Mouse (Mus musculus) midbrain, embryonic 12.5 days (tissue): ENCODE measurements around the gene Topbp1. TPM values are rescaled to one million over a fixed set of nuclear protein-coding genes. Genes with fewer than 3 reads are reported as not detected.

Experiments used
- ATAC-seq: fragments of 200-750 bp; cut with Nextera tagmentation; 2 replicates; pipeline ENCODE4 v1.8.0; 2017; ENCODE audit warnings: low read depth, moderate TSS enrichment, moderate library complexity; ENCODE audit not compliant: low FRiP score
- H3K27ac ChIP-seq: fragments of 300-500 bp; sonication (generic); replicated peaks from 2 replicates; pipeline ENCODE4 v1.5.1; 2016; ENCODE audit warnings: mild to moderate bottlenecking
- H3K27me3 ChIP-seq: fragments of 300-500 bp; sonication (generic); 2 replicates; pipeline ENCODE4 v1.6.1; 2016; ENCODE audit warnings: mild to moderate bottlenecking
- H3K36me3 ChIP-seq: fragments of 300-500 bp; sonication (generic); 2 replicates; pipeline ENCODE4 v1.6.1; 2016
- H3K4me1 ChIP-seq: fragments of 300-500 bp; sonication (generic); 2 replicates; pipeline ENCODE4 v1.6.1; 2016
- H3K4me2 ChIP-seq: fragments of 300-500 bp; sonication (generic); replicated peaks from 2 replicates; pipeline ENCODE4 v1.6.1; 2016; ENCODE audit warnings: mild to moderate bottlenecking, moderate library complexity
- H3K4me3 ChIP-seq: fragments of 300-500 bp; sonication (generic); 2 replicates; pipeline ENCODE4 v1.5.1; 2016; ENCODE audit warnings: mild to moderate bottlenecking
- H3K9ac ChIP-seq: fragments of 300-500 bp; sonication (generic); replicated peaks from 2 replicates; pipeline ENCODE4 v1.6.1; 2016; ENCODE audit warnings: mild to moderate bottlenecking, moderate library complexity
- H3K9me3 ChIP-seq: fragments of 300-500 bp; sonication (generic); 2 replicates; pipeline ENCODE4 v1.6.1; 2016; ENCODE audit warnings: mild to moderate bottlenecking
- WGBS: fragments of 180-500 bp; shearing (Covaris S2); methylation state at CpG from one replicate; pipeline ENCODE4 v1.1.7; 2016; 5-methylcytosine and 5-hydroxymethylcytosine counted together
- polyA plus RNA-seq: library from polyadenylated mRNA; unstranded; fragments of >200 nt; fragmentation: Nextera tagmentation; extraction: Ambion mirVana; gene quantifications from 2 replicates; pipeline ENCODE4 v1.2.1, GENCODE M21; 2016

The Topbp1 gene
- polyA plus RNA-seq, 1 experiment from 2014 or later = 77.6 TPM

DNA sequence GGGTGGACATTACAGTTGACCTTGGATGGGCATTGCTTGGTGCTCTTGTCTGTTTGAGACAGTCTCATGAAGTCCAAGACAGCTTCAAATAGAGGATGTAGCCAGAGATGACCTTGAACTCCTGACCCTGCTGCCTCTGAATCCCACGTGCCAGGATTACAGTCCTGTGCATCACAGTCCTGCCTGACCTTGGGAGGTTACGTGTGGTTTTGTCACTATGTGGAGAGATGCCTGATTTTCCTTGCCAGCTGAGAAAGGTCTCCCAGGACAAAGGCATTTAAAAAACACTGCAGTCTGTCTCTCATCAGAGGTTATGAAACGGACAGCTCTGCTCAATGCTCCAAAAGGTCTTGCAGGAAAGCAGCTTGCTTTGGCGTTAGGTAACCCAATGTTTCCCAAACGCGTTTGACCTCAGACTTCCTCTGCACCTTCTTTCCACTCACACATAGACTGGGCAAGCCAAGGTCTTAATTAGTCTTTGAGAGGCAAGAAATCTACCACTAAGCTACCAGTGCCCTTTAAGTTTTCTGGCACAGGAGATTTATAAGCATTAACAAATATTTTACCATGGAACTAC lies 86.9 kb downstream of the Topbp1 start:
- Histone ChIP-seq H3K4me1 (0 out of 2 replicates have a peak, but pooled peaks cover 4% of the 10 kb centered on the region), H3K27me3 (no peaks in the 10 kb centered on the region), H3K4me2 (no peak overlapping the region), H3K9ac (no peak overlapping the region), H3K4me3 (no peak overlapping the region), H3K27ac (no peak overlapping the region), H3K36me3 (no peaks in the 10 kb centered on the region), H3K9me3 (no peaks in the 10 kb centered on the region)
- ATAC-seq = no peak
- 76% methylated on average over 6 of the region's 6 CpGs for WGBS

- no peaks in the 10 kb centered on the region for H3K4me1 ChIP-seq
- H3K27me3 ChIP-seq = no peaks in the 10 kb centered on the region
- no peaks in the 10 kb centered on the region for H3K9me3 ChIP-seq
- H3K9ac ChIP-seq = no peak overlapping the region
- H3K27ac ChIP-seq = no peak overlapping the region
- no peaks in the 10 kb centered on the region for H3K36me3 ChIP-seq
- H3K4me3 ChIP-seq = no peak overlapping the region
- no peak for ATAC-seq
- H3K4me2 ChIP-seq = no peak overlapping the region
- WGBS = 91% methylated on average over 11 of the region's 11 CpGs
Observed at GRCm38 (mm10) chr9:103393256-103393655, 88.2 kb downstream of the Topbp1 start.

DNA sequence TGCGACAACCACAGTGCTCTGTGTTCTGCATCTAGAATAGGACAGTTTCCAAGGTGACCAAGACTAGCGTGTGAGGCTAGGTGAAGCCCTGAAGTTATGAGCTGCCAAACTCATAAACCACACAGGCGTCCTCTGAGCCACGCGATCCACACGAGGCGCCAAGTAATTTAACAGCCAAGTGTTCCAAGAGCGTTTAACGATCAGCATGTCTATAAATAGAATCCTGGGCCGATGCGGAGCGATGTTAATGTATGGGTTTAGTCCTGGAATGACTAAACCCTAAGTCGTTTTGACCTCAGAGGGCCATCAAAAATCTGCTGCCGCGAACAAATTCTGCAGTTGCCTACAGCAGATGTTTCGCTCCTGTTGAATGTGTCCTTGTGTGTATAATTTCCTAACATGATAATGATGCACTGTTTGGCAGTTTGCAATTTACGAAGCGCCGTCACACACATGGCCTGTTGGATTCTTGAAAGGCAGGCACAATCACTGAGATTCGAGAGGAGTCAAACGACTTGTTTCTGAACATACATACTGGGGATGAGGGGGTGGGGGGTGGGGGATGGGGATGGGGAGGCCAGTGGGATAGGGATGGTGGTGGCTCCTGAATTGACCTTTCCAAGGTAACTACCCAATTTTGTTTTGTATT lies 93.6 kb downstream of the Topbp1 start:
- no peak overlapping the region for H3K9ac ChIP-seq
- WGBS = 84% methylated on average over 21 of the region's 21 CpGs
- no peak overlapping the region for H3K27ac ChIP-seq
- no peaks in the 10 kb centered on the region for H3K27me3 ChIP-seq
- H3K4me1 ChIP-seq = no peaks in the 10 kb centered on the region
- H3K9me3 ChIP-seq = peaks cover 4% of the 10 kb centered on the region; the same call in 1 of the 2 replicates
- no peak for ATAC-seq
- H3K4me2 ChIP-seq = no peak overlapping the region
- no peak overlapping the region for H3K4me3 ChIP-seq
- H3K36me3 ChIP-seq = no peaks in the 10 kb centered on the region

Other genes starting within 250 kb of the Topbp1 start
- 38.2 and 47.2 TPM in 2 replicates for gene Rab6b, start 193.4 kb upstream of the Topbp1 start, polyA plus RNA-seq
- gene Srprb, start 103.1 kb upstream of the Topbp1 start, polyA plus RNA-seq = 55.2 and 55.5 TPM in 2 replicates
- gene Gm20425, start 74.9 kb upstream of the Topbp1 start, polyA plus RNA-seq = 1.7 and 5.3 TPM in 2 replicates
- gene Trf, start 74.8 kb upstream of the Topbp1 start, polyA plus RNA-seq = 16.9 and 20.6 TPM in 2 replicates
- gene 1300017J02Rik, start 133 bp upstream of the Topbp1 start, polyA plus RNA-seq = 2.5 and 3.0 TPM in 2 replicates
- 100 and 111 TPM in 2 replicates for gene Cdv3, start 60.6 kb downstream of the Topbp1 start, polyA plus RNA-seq
- 2.4 and 5.5 TPM in 2 replicates for gene Bfsp2, start 175.2 kb downstream of the Topbp1 start, polyA plus RNA-seq